Mouse (Mus musculus): ENCODE results near the gene Gm3336. TPM values are rescaled to one million over a fixed set of nuclear protein-coding genes. Genes with fewer than 3 reads are reported as not detected.

The Gm3336 gene
- polyA plus RNA-seq, 1 experiment from 2014 or later: 2.0 TPM

- no peak overlapping the region for H3K9ac ChIP-seq (ENCODE audit: low read length)
- H3K4me3 ChIP-seq (replicated peaks; ENCODE audit: low read length): no peak overlapping the region
- H3K36me3 ChIP-seq (ENCODE audit: control insufficient read depth, insufficient read depth, low read length): peaks cover 12% of the 10 kb centered on the region; the same call in 1 of the 2 replicates
- no peaks in the 10 kb centered on the region for H3K9me3 ChIP-seq (replicated peaks; ENCODE audit: control insufficient read depth, low read length)
- H3K27ac ChIP-seq (ENCODE audit: low read length): peak overlapping the region; percentile 83
- H3K4me1 ChIP-seq (ENCODE audit: control insufficient read depth, insufficient read depth, low read length): peaks cover 41% of the 10 kb centered on the region
- H3K4me2 ChIP-seq (ENCODE audit: low read depth, low read length): no peak overlapping the region
- no peaks in the 10 kb centered on the region for H3K27me3 ChIP-seq (ENCODE audit: control insufficient read depth, insufficient read depth, low read length)
- no peak for ATAC-seq (ENCODE audit: insufficient read depth, low FRiP score)
Observed at GRCm38 (mm10) chr8:70678679-70679078, 39.7 kb upstream of the Gm3336 start.

GRCm38 (mm10) chr8:70679404-70679803, 38.9 kb upstream of the Gm3336 start:
- H3K9ac ChIP-seq (ENCODE audit: low read length): 0 out of 2 replicates have a peak overlapping the region, but pooled peaks have one; percentile 8
- H3K4me1 ChIP-seq (ENCODE audit: control insufficient read depth, insufficient read depth, low read length): peaks cover 34% of the 10 kb centered on the region
- H3K4me2 ChIP-seq (ENCODE audit: low read depth, low read length): no peak overlapping the region
- no peak overlapping the region for H3K4me3 ChIP-seq (replicated peaks; ENCODE audit: low read length)
- ATAC-seq (ENCODE audit: insufficient read depth, low FRiP score): no peak
- peak overlapping the region; percentile 83 for H3K27ac ChIP-seq (ENCODE audit: low read length)
- H3K36me3 ChIP-seq (ENCODE audit: control insufficient read depth, insufficient read depth, low read length): peaks cover 12% of the 10 kb centered on the region; the same call in 1 of the 2 replicates
- no peaks in the 10 kb centered on the region for H3K27me3 ChIP-seq (ENCODE audit: control insufficient read depth, insufficient read depth, low read length)
- no peaks in the 10 kb centered on the region for H3K9me3 ChIP-seq (replicated peaks; ENCODE audit: control insufficient read depth, low read length)
- 82% methylated on average over 4 of the region's 4 CpGs for WGBS

GRCm38 (mm10) chr8:70680039-70680438, 38.3 kb upstream of the Gm3336 start:
- Histone ChIP-seq H3K4me2 (ENCODE audit: low read depth, low read length) (no peak overlapping the region), H3K27ac (ENCODE audit: low read length) (peak overlapping the region; percentile 83), H3K27me3 (ENCODE audit: control insufficient read depth, insufficient read depth, low read length) (no peaks in the 10 kb centered on the region), H3K9me3 (replicated peaks; ENCODE audit: control insufficient read depth, low read length) (no peaks in the 10 kb centered on the region), H3K36me3 (ENCODE audit: control insufficient read depth, insufficient read depth, low read length) (peaks cover 12% of the 10 kb centered on the region; the same call in 1 of the 2 replicates), H3K4me3 (replicated peaks; ENCODE audit: low read length) (no peak overlapping the region), H3K9ac (ENCODE audit: low read length) (peak overlapping the region; percentile 38; the same call in 1 of the 2 replicates), H3K4me1 (ENCODE audit: control insufficient read depth, insufficient read depth, low read length) (peaks cover 30% of the 10 kb centered on the region)
- peak; percentile 24; the same call in 1 of the 2 replicates for ATAC-seq (ENCODE audit: insufficient read depth, low FRiP score)
- WGBS: 54% methylated on average over 3 of the region's 3 CpGs

- H3K4me1 ChIP-seq (ENCODE audit: control insufficient read depth, insufficient read depth, low read length): peaks cover 30% of the 10 kb centered on the region
- H3K9me3 ChIP-seq (replicated peaks; ENCODE audit: control insufficient read depth, low read length): no peaks in the 10 kb centered on the region
- peaks cover 12% of the 10 kb centered on the region; the same call in 1 of the 2 replicates for H3K36me3 ChIP-seq (ENCODE audit: control insufficient read depth, insufficient read depth, low read length)
- 0 out of 2 replicates have a peak, but pooled peaks have one; percentile 26 for ATAC-seq (ENCODE audit: insufficient read depth, low FRiP score)
- H3K4me2 ChIP-seq (ENCODE audit: low read depth, low read length): no peak overlapping the region
- H3K27ac ChIP-seq (ENCODE audit: low read length): peak overlapping the region; percentile 74
- peak overlapping the region; percentile 73; the same call in 1 of the 2 replicates for H3K9ac ChIP-seq (ENCODE audit: low read length)
- WGBS: 58% methylated on average over 3 of the region's 3 CpGs
- H3K4me3 ChIP-seq (replicated peaks; ENCODE audit: low read length): no peak overlapping the region
- no peaks in the 10 kb centered on the region for H3K27me3 ChIP-seq (ENCODE audit: control insufficient read depth, insufficient read depth, low read length)
Observed at GRCm38 (mm10) chr8:70681410-70681809, 36.9 kb upstream of the Gm3336 start.

- H3K27ac ChIP-seq (ENCODE audit: low read length): peak overlapping the region; percentile 74
- H3K4me3 ChIP-seq (replicated peaks; ENCODE audit: low read length): peak overlapping the region; percentile 14
- ATAC-seq (ENCODE audit: insufficient read depth, low FRiP score): peak; percentile 83
- WGBS: 3% methylated on average over 19 of the region's 19 CpGs
- peak overlapping the region; percentile 45 for H3K4me2 ChIP-seq (ENCODE audit: low read depth, low read length)
- H3K27me3 ChIP-seq (ENCODE audit: control insufficient read depth, insufficient read depth, low read length): no peaks in the 10 kb centered on the region
- H3K9me3 ChIP-seq (replicated peaks; ENCODE audit: control insufficient read depth, low read length): no peaks in the 10 kb centered on the region
- peak overlapping the region; percentile 73 for H3K9ac ChIP-seq (ENCODE audit: low read length)
- peaks cover 30% of the 10 kb centered on the region for H3K4me1 ChIP-seq (ENCODE audit: control insufficient read depth, insufficient read depth, low read length)
- peaks cover 12% of the 10 kb centered on the region; the same call in 1 of the 2 replicates for H3K36me3 ChIP-seq (ENCODE audit: control insufficient read depth, insufficient read depth, low read length)
Observed at GRCm38 (mm10) chr8:70682193-70682592, 36.1 kb upstream of the Gm3336 start.

- H3K27me3 ChIP-seq (ENCODE audit: control insufficient read depth, insufficient read depth, low read length): no peaks in the 10 kb centered on the region
- H3K4me2 ChIP-seq (ENCODE audit: low read depth, low read length): peak overlapping the region; percentile 45; the same call in 1 of the 2 replicates
- H3K9ac ChIP-seq (ENCODE audit: low read length): peak overlapping the region; percentile 73
- no peak for ATAC-seq (ENCODE audit: insufficient read depth, low FRiP score)
- peaks cover 33% of the 10 kb centered on the region for H3K4me1 ChIP-seq (ENCODE audit: control insufficient read depth, insufficient read depth, low read length)
- no peak overlapping the region for H3K4me3 ChIP-seq (replicated peaks; ENCODE audit: low read length)
- H3K27ac ChIP-seq (ENCODE audit: low read length): peak overlapping the region; percentile 74
- H3K36me3 ChIP-seq (ENCODE audit: control insufficient read depth, insufficient read depth, low read length): peaks cover 10% of the 10 kb centered on the region; the same call in 1 of the 2 replicates
- no peaks in the 10 kb centered on the region for H3K9me3 ChIP-seq (replicated peaks; ENCODE audit: control insufficient read depth, low read length)
- WGBS: 68% methylated on average over 3 of the region's 3 CpGs
Observed at GRCm38 (mm10) chr8:70682692-70683091, 35.7 kb upstream of the Gm3336 start.

GRCm38 (mm10) chr8:70684291-70684690, 34.1 kb upstream of the Gm3336 start:
- H3K27ac ChIP-seq (ENCODE audit: low read length): no peak overlapping the region
- H3K9me3 ChIP-seq (replicated peaks; ENCODE audit: control insufficient read depth, low read length): no peaks in the 10 kb centered on the region
- peaks cover 3% of the 10 kb centered on the region; the same call in 1 of the 2 replicates for H3K36me3 ChIP-seq (ENCODE audit: control insufficient read depth, insufficient read depth, low read length)
- no peak overlapping the region for H3K4me3 ChIP-seq (replicated peaks; ENCODE audit: low read length)
- no peak overlapping the region for H3K4me2 ChIP-seq (ENCODE audit: low read depth, low read length)
- peaks cover 31% of the 10 kb centered on the region for H3K4me1 ChIP-seq (ENCODE audit: control insufficient read depth, insufficient read depth, low read length)
- ATAC-seq (ENCODE audit: insufficient read depth, low FRiP score): no peak
- WGBS: 57% methylated on average over 7 of the region's 7 CpGs
- H3K27me3 ChIP-seq (ENCODE audit: control insufficient read depth, insufficient read depth, low read length): no peaks in the 10 kb centered on the region
- no peak overlapping the region for H3K9ac ChIP-seq (ENCODE audit: low read length)

- no peak overlapping the region for H3K4me2 ChIP-seq (ENCODE audit: low read depth, low read length)
- H3K27ac ChIP-seq (ENCODE audit: low read length): no peak overlapping the region
- no peak for ATAC-seq (ENCODE audit: insufficient read depth, low FRiP score)
- H3K9me3 ChIP-seq (replicated peaks; ENCODE audit: control insufficient read depth, low read length): no peaks in the 10 kb centered on the region
- H3K9ac ChIP-seq (ENCODE audit: low read length): peak overlapping the region; percentile 32; the same call in 1 of the 2 replicates
- H3K4me3 ChIP-seq (replicated peaks; ENCODE audit: low read length): no peak overlapping the region
- H3K4me1 ChIP-seq (ENCODE audit: control insufficient read depth, insufficient read depth, low read length): peaks cover 28% of the 10 kb centered on the region
- H3K36me3 ChIP-seq (ENCODE audit: control insufficient read depth, insufficient read depth, low read length): no peaks in the 10 kb centered on the region
- H3K27me3 ChIP-seq (ENCODE audit: control insufficient read depth, insufficient read depth, low read length): no peaks in the 10 kb centered on the region
- 58% methylated on average over 8 of the region's 8 CpGs for WGBS
Observed at GRCm38 (mm10) chr8:70687576-70687975, 30.8 kb upstream of the Gm3336 start.

- H3K27me3 ChIP-seq (ENCODE audit: control insufficient read depth, insufficient read depth, low read length): no peaks in the 10 kb centered on the region
- 94% methylated on average over 3 of the region's 3 CpGs for WGBS
- no peak overlapping the region for H3K4me3 ChIP-seq (replicated peaks; ENCODE audit: low read length)
- no peak overlapping the region for H3K4me2 ChIP-seq (ENCODE audit: low read depth, low read length)
- ATAC-seq (ENCODE audit: insufficient read depth, low FRiP score): no peak
- H3K9me3 ChIP-seq (replicated peaks; ENCODE audit: control insufficient read depth, low read length): no peaks in the 10 kb centered on the region
- H3K27ac ChIP-seq (ENCODE audit: low read length): no peak overlapping the region; the same call in 1 of the 2 replicates
- H3K36me3 ChIP-seq (ENCODE audit: control insufficient read depth, insufficient read depth, low read length): no peaks in the 10 kb centered on the region
- H3K9ac ChIP-seq (ENCODE audit: low read length): peak overlapping the region; percentile 32; the same call in 1 of the 2 replicates
- H3K4me1 ChIP-seq (ENCODE audit: control insufficient read depth, insufficient read depth, low read length): peaks cover 25% of the 10 kb centered on the region
Observed at GRCm38 (mm10) chr8:70688136-70688535, 30.2 kb upstream of the Gm3336 start.

Measured in stomach, embryonic 16.5 days (tissue).